Comparison of ENCODE assay signal across 26 mouse cellular contexts in the genomic region with DNA sequence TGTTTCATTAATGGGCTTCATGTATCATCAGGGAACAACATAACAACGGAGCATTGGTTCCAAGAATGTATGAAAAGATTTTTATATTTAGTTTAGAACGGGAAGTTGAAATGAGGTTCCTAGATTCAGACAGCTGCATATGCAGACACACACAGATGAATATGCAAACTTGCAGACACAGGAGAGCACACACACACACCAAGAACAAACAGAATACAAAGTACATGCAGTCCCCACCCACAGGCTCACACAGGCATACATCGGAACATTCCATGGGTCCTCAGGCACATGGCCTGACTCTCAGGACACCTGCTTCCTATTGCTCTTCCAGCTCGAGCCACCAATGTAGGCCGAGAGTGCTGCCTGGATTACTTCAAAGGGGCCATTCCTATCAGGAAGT. TPM values are rescaled to one million over a fixed set of nuclear protein-coding genes. Genes with fewer than 3 reads are reported as not detected.
"Had no signal": no experiment of that assay in that cellular context is flagged by ENCODE, and none has a peak within 500 bp of the region (broad histone marks: within the 10 kb centered on the region; RNA-seq: fewer than 3 reads in every experiment).

No protein-coding gene starts in this region.

- H3K36me3 ChIP-seq: limb, embryonic 12.5 days; limb, embryonic 15.5 days; liver, embryonic 12.5 days; liver, embryonic 15.5 days; lung, embryonic 15.5 days; midbrain, embryonic 10.5 days; neural tube, embryonic 12.5 days; neural tube, embryonic 15.5 days; stomach, embryonic 15.5 days had no signal

- H3K27ac ChIP-seq: hindbrain, postnatal 0 days; limb, embryonic 12.5 days; limb, embryonic 15.5 days; lung, embryonic 15.5 days; neural tube, embryonic 12.5 days; neural tube, embryonic 15.5 days; stomach, embryonic 15.5 days had no signal

- DNase-seq: kidney, adult 18-20 months; kidney, adult 9 months; kidney, postnatal 14 days; kidney, postnatal 4 days; left cerebral cortex, postnatal 4 days; lung, adult 18-20 months; lung, postnatal 10 days; lung, postnatal 36 days; retina, postnatal 1 day; right cerebral cortex, postnatal 25 days; spleen, adult 18-20 months; thymus, postnatal 25 days had no signal

- ATAC-seq: hindbrain, postnatal 0 days; inflammation-experienced regulatory T-cells, adult 6 months; intestine, embryonic 16.5 days; liver, embryonic 12.5 days; midbrain, embryonic 16.5 days had no signal

- H3K4me3 ChIP-seq: limb, embryonic 12.5 days; limb, embryonic 15.5 days; liver, embryonic 12.5 days; liver, embryonic 15.5 days; lung, embryonic 15.5 days; megakaryocyte, embryonic 14.5 days; midbrain, embryonic 10.5 days; neural tube, embryonic 12.5 days; neural tube, embryonic 15.5 days; stomach, embryonic 15.5 days had no signal

- H3K4me1 ChIP-seq: limb, embryonic 12.5 days; lung, embryonic 15.5 days had no signal

- H3K27me3 ChIP-seq: limb, embryonic 12.5 days; limb, embryonic 15.5 days; lung, embryonic 15.5 days; neural tube, embryonic 12.5 days; neural tube, embryonic 15.5 days; stomach, embryonic 15.5 days had no signal

RNA-seq across cellular contexts. Expression of gene Ccl17, which starts 0.6 kb away (rescaled TPM):
- total RNA-seq: hindbrain, postnatal 0 days had no signal
- polyA plus RNA-seq: inflammation-experienced regulatory T-cells, adult 6 months; limb, embryonic 12.5 days; limb, embryonic 15.5 days; liver, embryonic 15.5 days; midbrain, embryonic 10.5 days; neural tube, embryonic 12.5 days; stomach, embryonic 15.5 days had no signal
